Mouse (Mus musculus): ENCODE results near the gene Crhr2. TPM values are rescaled to one million over a fixed set of nuclear protein-coding genes. Genes with fewer than 3 reads are reported as not detected.

Crhr2 gene
- polyA plus RNA-seq (2015; fragmentation: Nextera tagmentation; extraction: Ambion mirVana), result 10.2 and 11.9 TPM in 2 replicates

DNA sequence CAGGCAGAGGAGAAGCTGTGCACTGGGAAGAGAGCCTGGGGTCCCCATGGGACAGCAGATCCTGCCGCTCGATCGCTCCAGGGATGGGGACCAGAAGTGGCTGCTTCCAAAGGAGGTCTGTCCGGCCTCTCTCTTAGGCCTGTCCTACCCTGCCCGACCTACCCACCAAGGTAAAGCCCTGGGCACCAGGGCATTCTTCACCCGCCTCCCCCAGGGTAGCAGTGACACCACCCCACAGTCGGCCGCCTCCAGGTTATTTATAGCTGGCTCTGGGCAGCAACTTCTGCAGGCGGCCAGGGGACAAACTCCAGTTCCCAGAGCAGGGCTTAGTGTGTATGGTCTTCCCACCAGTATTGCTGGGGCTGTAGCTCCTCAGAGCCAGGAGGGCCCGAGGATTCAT, at the start of gene Crhr2:
Gene Crhr2, minus strand, starts transcription at position 223 of the 400 bp plus-strand sequence.
- 43% methylated on average over 10 of the region's 10 CpGs for WGBS

DNA sequence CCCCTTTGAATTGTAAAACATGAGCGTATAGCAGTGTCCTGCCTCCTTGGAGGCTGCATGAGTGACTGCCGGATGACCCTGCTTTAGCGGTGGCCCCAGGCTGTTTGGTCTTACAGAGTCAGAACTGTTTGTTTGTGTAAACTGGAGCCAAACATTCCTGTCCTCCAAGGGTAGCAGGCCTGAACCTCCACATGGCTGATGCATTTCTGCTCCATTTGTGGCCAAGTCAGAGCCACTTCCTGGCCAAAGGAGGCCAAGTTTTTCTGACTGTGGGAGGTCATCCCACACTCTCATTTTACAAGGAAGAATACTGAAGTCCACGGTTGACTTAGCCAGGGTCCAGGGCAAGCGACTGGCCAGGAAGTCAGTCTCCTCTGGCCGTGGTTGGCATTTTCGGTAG, 46.7 kb upstream of the Crhr2 start:
- Histone ChIP-seq H3K4me2 (no peak overlapping the region), H3K4me1 (replicated peaks) (peaks cover 5% of the 10 kb centered on the region; the same call in 1 of the 2 replicates), H3K27ac (no peak overlapping the region), H3K9ac (no peak overlapping the region), H3K9me3 (replicated peaks) (no peaks in the 10 kb centered on the region), H3K4me3 (no peak overlapping the region), H3K36me3 (no peaks in the 10 kb centered on the region), H3K27me3 (no peaks in the 10 kb centered on the region)
- WGBS, result 81% methylated on average over 7 of the region's 7 CpGs
- ATAC-seq (replicated peaks; ENCODE audit: insufficient number of reproducible peaks, insufficient read depth, low FRiP score, low read depth), result no peak

More for the DNA sequence above, at the start of gene Crhr2:
- Histone ChIP-seq H3K27me3 (no peaks in the 10 kb centered on the region), H3K9me3 (replicated peaks) (no peaks in the 10 kb centered on the region), H3K36me3 (no peaks in the 10 kb centered on the region), H3K4me2 (peak within 1 kb of the TSS; percentile 62), H3K4me1 (replicated peaks) (peaks cover 40% of the 10 kb centered on the region), H3K9ac (peak within 1 kb of the TSS; percentile 50), H3K4me3 (peak within 1 kb of the TSS; percentile 43), H3K27ac (peak within 1 kb of the TSS; percentile 72)
- peak; percentile 53; the same call in 1 of the 2 replicates for ATAC-seq (replicated peaks; ENCODE audit: insufficient number of reproducible peaks, insufficient read depth, low FRiP score, low read depth)

DNA sequence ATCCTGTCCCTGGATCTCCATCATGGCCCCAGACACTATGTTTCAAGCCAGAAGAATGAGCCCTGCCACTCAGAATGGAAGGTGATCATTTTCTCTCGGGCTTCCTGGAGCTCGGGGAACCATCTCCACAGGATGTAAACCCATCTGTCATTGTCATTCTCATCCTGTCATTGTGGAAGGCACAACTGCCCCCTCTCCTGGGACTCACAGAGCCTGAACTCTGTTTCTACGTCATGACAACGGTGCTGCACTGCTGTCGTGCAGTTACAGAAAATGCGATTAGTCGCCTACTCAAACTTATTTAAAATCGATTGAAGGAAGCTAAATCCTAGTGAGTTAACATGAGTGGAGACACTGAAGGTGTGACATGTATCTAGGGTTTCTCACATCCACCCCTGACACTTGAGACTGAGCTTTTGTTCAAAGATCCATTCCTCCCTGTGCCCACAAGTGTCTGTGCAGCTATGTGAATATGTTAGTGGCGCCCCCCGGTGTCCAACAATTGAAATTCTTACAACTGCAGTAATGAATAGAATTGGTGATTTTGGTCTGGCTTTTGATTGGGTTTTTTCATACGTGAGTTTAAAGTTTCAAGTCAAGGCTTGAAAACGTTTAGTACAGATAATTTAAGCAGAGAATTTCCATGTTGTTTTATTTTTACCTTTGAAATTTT, 44.4 kb upstream of the Crhr2 start:
- H3K4me3 ChIP-seq, result no peak overlapping the region
- peaks cover 5% of the 10 kb centered on the region; the same call in 1 of the 2 replicates for H3K4me1 ChIP-seq (replicated peaks)
- H3K27me3 ChIP-seq, result no peaks in the 10 kb centered on the region
- no peaks in the 10 kb centered on the region for H3K9me3 ChIP-seq (replicated peaks)
- H3K36me3 ChIP-seq, result no peaks in the 10 kb centered on the region
- H3K4me2 ChIP-seq, result no peak overlapping the region
- no peak overlapping the region for H3K9ac ChIP-seq
- no peak overlapping the region for H3K27ac ChIP-seq
- WGBS, result 41% methylated on average over 12 of the region's 12 CpGs
- no peak for ATAC-seq (replicated peaks; ENCODE audit: insufficient number of reproducible peaks, insufficient read depth, low FRiP score, low read depth)

DNA sequence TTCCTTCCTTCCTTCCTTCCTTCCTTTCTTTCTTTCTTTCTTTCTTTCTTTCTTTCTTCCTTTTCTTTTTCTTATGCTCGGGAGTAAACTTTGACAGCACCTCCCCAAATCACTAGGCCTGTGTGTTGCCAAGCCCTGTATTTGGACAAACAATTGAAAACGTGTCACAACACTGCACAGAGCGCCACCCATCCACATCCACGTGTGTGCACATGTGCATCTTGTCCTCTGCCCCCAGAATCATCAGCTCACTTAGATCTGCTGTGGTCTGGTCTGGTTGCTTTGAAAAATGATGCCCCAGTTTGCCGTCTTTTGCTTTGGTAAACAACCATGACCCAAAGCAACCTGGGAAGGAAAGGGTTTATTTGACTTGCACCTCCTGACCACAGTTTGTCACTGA, 43.1 kb upstream of the Crhr2 start:
- H3K4me2 ChIP-seq, result no peak overlapping the region
- no peak overlapping the region for H3K27ac ChIP-seq
- no peaks in the 10 kb centered on the region for H3K27me3 ChIP-seq
- peaks cover 5% of the 10 kb centered on the region; the same call in 1 of the 2 replicates for H3K4me1 ChIP-seq (replicated peaks)
- no peak for ATAC-seq (replicated peaks; ENCODE audit: insufficient number of reproducible peaks, insufficient read depth, low FRiP score, low read depth)
- no peak overlapping the region for H3K4me3 ChIP-seq
- 39% methylated on average over 5 of the region's 5 CpGs for WGBS
- H3K36me3 ChIP-seq, result no peaks in the 10 kb centered on the region
- H3K9ac ChIP-seq, result no peak overlapping the region
- no peaks in the 10 kb centered on the region for H3K9me3 ChIP-seq (replicated peaks)

DNA sequence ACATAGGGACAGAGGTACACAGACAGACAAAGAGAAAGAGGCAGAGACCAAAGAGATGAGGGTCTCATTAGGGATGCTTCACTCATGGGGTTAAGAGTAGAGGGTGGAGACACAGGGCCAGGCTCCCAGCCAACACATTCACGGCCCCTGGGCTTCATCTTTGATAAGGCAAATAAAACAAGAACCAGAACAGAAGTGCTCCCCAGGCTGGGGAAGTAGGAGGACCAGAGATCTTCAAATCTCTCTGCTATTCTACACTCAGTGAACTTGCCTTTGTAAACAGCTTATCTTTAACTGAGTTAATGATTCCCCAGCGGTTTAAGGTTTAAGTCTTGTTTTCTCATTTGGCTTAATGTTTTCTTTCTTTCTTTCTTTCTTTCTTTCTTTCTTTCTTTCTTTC, 42.6 kb upstream of the Crhr2 start:
- no peak for ATAC-seq (replicated peaks; ENCODE audit: insufficient number of reproducible peaks, insufficient read depth, low FRiP score, low read depth)
- H3K27me3 ChIP-seq, result no peaks in the 10 kb centered on the region
- no peaks in the 10 kb centered on the region for H3K9me3 ChIP-seq (replicated peaks)
- H3K9ac ChIP-seq, result no peak overlapping the region
- 17% methylated on average over 2 of the region's 2 CpGs for WGBS
- no peak overlapping the region for H3K27ac ChIP-seq
- H3K4me3 ChIP-seq, result no peak overlapping the region
- peaks cover 5% of the 10 kb centered on the region; the same call in 1 of the 2 replicates for H3K4me1 ChIP-seq (replicated peaks)
- no peak overlapping the region for H3K4me2 ChIP-seq
- no peaks in the 10 kb centered on the region for H3K36me3 ChIP-seq

DNA sequence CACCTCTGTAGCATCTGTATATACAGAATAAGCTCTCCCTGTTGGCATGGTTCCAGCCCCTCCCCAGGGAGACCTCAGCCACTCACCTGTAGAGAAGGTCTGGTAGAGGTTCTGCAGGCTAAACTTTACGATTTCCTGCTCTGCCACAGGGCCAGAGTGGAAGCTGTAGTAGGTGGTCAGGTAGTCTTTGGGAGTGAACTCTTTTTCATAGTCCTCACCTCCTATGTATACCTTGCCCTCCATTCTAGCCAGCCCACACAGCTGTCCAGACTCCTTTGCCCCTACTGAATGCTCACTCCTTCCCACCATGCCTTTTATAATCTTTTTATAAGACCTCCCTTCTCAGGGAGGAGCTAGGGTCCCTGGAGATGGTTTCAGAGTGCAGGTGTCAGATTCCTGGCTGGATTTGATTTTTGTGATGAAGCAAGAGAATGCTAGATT, 41.9 kb upstream of the Crhr2 start, which contains the start of gene Inmt:
Gene Inmt, minus strand, starts transcription at position 303 of the 441 bp plus-strand sequence.
- Histone ChIP-seq H3K36me3 (no peaks in the 10 kb centered on the region), H3K9me3 (replicated peaks) (no peaks in the 10 kb centered on the region), H3K27me3 (no peaks in the 10 kb centered on the region), H3K4me1 (replicated peaks) (peaks cover 5% of the 10 kb centered on the region; the same call in 1 of the 2 replicates), H3K4me3 (no peak within 1 kb of the TSS), H3K27ac (no peak within 1 kb of the TSS), H3K4me2 (no peak within 1 kb of the TSS), H3K9ac (no peak within 1 kb of the TSS)
- no peak for ATAC-seq (replicated peaks; ENCODE audit: insufficient number of reproducible peaks, insufficient read depth, low FRiP score, low read depth)
- WGBS, result 81% methylated on average over 1 of the region's 1 CpGs

DNA sequence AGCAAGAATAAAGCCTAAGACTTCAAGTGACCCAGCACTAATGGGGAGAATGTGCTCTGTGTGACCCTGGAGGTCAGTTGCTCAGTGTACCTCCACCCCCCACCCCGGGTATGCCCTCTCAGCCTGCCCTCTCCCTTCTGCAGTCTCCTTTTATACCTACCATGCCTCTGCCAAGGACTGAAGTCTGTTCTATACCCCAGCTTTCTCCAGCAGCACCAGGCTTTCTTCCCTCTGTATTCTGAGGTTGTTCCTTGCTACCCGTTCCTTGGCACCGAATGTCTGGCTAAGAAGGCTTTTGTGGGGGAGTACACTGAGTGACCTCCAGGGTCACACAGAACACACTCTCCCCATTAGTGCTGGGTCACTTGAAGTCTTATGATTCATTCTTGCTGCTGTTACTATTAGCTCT, 41.1 kb upstream of the Crhr2 start:
- H3K9ac ChIP-seq, result no peak overlapping the region
- no peak overlapping the region for H3K4me2 ChIP-seq
- H3K9me3 ChIP-seq (replicated peaks), result no peaks in the 10 kb centered on the region
- WGBS, result 50% methylated on average over 3 of the region's 3 CpGs
- H3K36me3 ChIP-seq, result no peaks in the 10 kb centered on the region
- H3K4me1 ChIP-seq (replicated peaks), result peaks cover 5% of the 10 kb centered on the region; the same call in 1 of the 2 replicates
- H3K4me3 ChIP-seq, result no peak overlapping the region
- H3K27me3 ChIP-seq, result no peaks in the 10 kb centered on the region
- no peak overlapping the region for H3K27ac ChIP-seq
- ATAC-seq (replicated peaks; ENCODE audit: insufficient number of reproducible peaks, insufficient read depth, low FRiP score, low read depth), result no peak

DNA sequence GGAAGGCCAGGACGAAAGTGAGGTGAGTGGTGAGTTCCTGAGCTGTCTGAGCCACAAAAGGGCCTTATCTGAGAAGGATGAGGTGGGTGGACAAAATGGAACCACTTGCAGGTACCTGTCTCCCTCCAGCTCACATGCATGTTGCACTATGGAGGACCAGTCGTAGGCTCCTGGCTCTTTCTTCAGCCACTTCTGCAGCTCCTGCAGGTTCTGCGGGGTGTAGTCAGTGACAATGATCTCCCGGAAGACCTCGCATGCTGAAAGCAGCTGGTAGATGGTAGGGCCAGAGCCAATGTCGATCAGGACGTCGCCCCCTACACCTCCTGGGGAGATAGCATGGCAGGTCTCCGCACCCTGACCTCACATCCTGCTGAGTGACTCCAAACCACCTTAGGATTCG, 40.4 kb upstream of the Crhr2 start:
- Histone ChIP-seq H3K36me3 (no peaks in the 10 kb centered on the region), H3K4me1 (replicated peaks) (peaks cover 5% of the 10 kb centered on the region; the same call in 1 of the 2 replicates)
- WGBS, result 65% methylated on average over 10 of the region's 10 CpGs

DNA sequence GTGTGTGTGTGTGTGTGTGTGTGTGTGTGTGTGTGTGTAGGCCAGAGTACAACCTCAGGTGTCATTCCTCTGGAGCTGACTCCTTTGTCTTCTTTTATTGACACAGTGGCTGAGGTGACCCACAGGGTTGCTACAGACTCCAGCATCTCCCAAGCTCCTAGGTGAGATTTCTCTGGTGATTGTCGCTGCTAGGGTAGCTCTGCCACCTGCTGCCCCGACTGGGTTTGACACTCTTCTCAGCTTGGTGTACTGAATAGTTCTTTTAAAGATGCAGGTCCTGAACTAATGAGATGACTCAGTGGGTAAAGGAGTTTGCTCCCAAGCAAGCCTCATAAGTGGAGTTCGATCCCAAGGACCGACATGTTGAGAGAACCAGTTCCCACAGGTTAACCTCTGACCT, 38.8 kb upstream of the Crhr2 start:
- H3K4me2 ChIP-seq, result no peak overlapping the region
- ATAC-seq (replicated peaks; ENCODE audit: insufficient number of reproducible peaks, insufficient read depth, low FRiP score, low read depth), result no peak
- peaks cover 5% of the 10 kb centered on the region; the same call in 1 of the 2 replicates for H3K4me1 ChIP-seq (replicated peaks)
- WGBS, result 47% methylated on average over 4 of the region's 4 CpGs
- H3K36me3 ChIP-seq, result no peaks in the 10 kb centered on the region
- no peak overlapping the region for H3K27ac ChIP-seq
- H3K9me3 ChIP-seq (replicated peaks), result no peaks in the 10 kb centered on the region
- no peak overlapping the region for H3K9ac ChIP-seq
- no peak overlapping the region for H3K4me3 ChIP-seq
- peaks cover 2% of the 10 kb centered on the region; the same call in 1 of the 2 replicates for H3K27me3 ChIP-seq

More for the DNA sequence above, 40.4 kb upstream of the Crhr2 start:
- H3K4me2 ChIP-seq, result no peak overlapping the region
- no peak overlapping the region for H3K27ac ChIP-seq
- H3K9ac ChIP-seq, result no peak overlapping the region
- ATAC-seq (replicated peaks; ENCODE audit: insufficient number of reproducible peaks, insufficient read depth, low FRiP score, low read depth), result no peak
- H3K27me3 ChIP-seq, result no peaks in the 10 kb centered on the region
- no peaks in the 10 kb centered on the region for H3K9me3 ChIP-seq (replicated peaks)
- no peak overlapping the region for H3K4me3 ChIP-seq

DNA sequence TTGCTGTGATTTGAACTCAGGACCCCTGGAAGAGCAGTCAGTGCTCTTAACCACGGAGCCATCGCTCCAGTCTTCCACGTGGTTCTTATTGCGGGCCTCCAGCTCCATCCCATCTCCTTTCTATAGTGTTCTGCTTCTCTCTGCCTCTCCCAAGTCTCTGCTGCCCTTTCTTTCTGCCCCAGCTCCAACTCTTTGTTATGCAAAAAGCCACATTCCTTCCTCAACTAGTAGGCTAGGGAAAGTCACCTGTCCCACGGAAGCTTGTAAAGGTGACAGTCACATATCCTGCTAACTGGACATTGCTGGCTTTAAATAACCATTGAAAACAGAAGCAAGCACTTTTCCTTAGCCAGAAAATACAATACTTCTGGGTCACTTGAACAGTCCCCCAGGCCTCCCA, 37.0 kb upstream of the Crhr2 start:
- H3K4me3 ChIP-seq, result no peak overlapping the region
- no peak for ATAC-seq (replicated peaks; ENCODE audit: insufficient number of reproducible peaks, insufficient read depth, low FRiP score, low read depth)
- H3K9ac ChIP-seq, result no peak overlapping the region
- WGBS, result 61% methylated on average over 5 of the region's 5 CpGs
- H3K9me3 ChIP-seq (replicated peaks), result no peaks in the 10 kb centered on the region
- no peaks in the 10 kb centered on the region for H3K4me1 ChIP-seq (replicated peaks)
- H3K27ac ChIP-seq, result no peak overlapping the region
- H3K4me2 ChIP-seq, result no peak overlapping the region
- peaks cover 5% of the 10 kb centered on the region; the same call in 1 of the 2 replicates for H3K27me3 ChIP-seq
- no peaks in the 10 kb centered on the region for H3K36me3 ChIP-seq

DNA sequence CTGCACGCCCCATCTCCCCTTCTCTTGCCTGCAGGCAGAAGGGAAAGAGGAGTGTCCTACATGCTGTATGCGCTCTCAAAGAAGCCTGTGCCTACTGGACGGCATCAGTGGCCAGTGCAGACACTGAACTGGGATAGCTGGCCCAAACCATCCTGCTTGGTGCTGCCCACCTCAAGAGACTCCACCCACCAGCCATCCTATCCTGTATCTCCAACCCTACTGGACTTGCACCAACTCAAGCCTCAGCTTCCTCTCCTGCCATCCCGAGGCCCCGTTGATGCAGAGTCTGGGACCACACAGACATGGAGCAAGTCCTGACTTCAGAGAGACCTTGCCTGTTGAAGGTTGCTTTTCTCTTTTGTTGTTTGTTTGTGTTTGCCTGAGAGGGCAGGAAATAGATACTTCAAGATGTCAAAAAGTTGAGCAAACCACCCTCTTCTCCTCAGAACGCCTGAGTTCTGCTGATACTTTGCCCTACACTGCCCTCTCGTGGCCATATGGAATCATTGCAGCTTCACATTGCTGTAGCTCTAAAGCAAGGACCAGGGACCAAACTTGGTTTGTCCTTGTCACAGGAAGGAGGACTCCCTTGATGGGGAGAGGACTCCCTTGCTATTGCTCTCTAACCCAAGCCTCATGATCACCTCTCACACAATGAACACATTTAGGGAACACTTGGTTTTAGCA, 34.1 kb upstream of the Crhr2 start:
- H3K4me1 ChIP-seq (replicated peaks), result no peaks in the 10 kb centered on the region
- H3K27me3 ChIP-seq, result peaks cover 5% of the 10 kb centered on the region; the same call in 1 of the 2 replicates
- H3K4me2 ChIP-seq, result no peak overlapping the region
- H3K27ac ChIP-seq, result no peak overlapping the region
- no peak for ATAC-seq (replicated peaks; ENCODE audit: insufficient number of reproducible peaks, insufficient read depth, low FRiP score, low read depth)
- no peaks in the 10 kb centered on the region for H3K36me3 ChIP-seq
- no peak overlapping the region for H3K9ac ChIP-seq
- WGBS, result 46% methylated on average over 7 of the region's 7 CpGs
- H3K4me3 ChIP-seq, result no peak overlapping the region
- H3K9me3 ChIP-seq (replicated peaks), result no peaks in the 10 kb centered on the region
